Mouse (Mus musculus) lung, embryonic 16.5 days (tissue): Measurements from ENCODE around the gene Akt1s1. TPM values are rescaled to one million over a fixed set of nuclear protein-coding genes. Genes with fewer than 3 reads are reported as not detected.

Experiments used
- ATAC-seq: fragments of 200-750 bp; cut with Nextera tagmentation; 2 replicates; pipeline ENCODE4 v1.8.0; 2017; ENCODE audit warnings: low read depth, mild to moderate bottlenecking, moderate library complexity
- H3K27ac ChIP-seq: fragments of 300-500 bp; sonication (generic); 2 replicates; pipeline ENCODE4 v1.5.1; 2014; ENCODE audit warnings: mild to moderate bottlenecking, control low read depth, low read length
- H3K27me3 ChIP-seq: fragments of 300-500 bp; sonication (generic); 2 replicates; pipeline ENCODE4 v1.6.1; 2014; ENCODE audit warnings: low read depth, low read length, mixed read lengths; ENCODE audit not compliant: control insufficient read depth, insufficient read depth
- H3K36me3 ChIP-seq: fragments of 300-500 bp; sonication (generic); 2 replicates; pipeline ENCODE4 v1.6.1; 2014; ENCODE audit warnings: low read length; ENCODE audit not compliant: control insufficient read depth, insufficient read depth
- H3K4me1 ChIP-seq: fragments of 300-500 bp; sonication (generic); replicated peaks from 2 replicates; pipeline ENCODE4 v1.6.1; 2014; ENCODE audit warnings: low read length, mixed read lengths; ENCODE audit not compliant: control insufficient read depth, insufficient read depth
- H3K4me2 ChIP-seq: fragments of 300-500 bp; sonication (generic); 2 replicates; pipeline ENCODE4 v1.6.1; 2014; ENCODE audit warnings: low read depth, low read length, control low read depth
- H3K4me3 ChIP-seq: fragments of 300-500 bp; sonication (generic); 2 replicates; pipeline ENCODE4 v1.5.1; 2014; ENCODE audit warnings: mild to moderate bottlenecking, low read length, control low read depth
- H3K9ac ChIP-seq: fragments of 300-500 bp; sonication (generic); 2 replicates; pipeline ENCODE4 v1.6.1; 2014; ENCODE audit warnings: low read length, control low read depth
- H3K9me3 ChIP-seq: fragments of 300-500 bp; sonication (generic); 2 replicates; pipeline ENCODE4 v1.6.1; 2016; ENCODE audit warnings: low read length; ENCODE audit not compliant: control insufficient read depth
- WGBS: fragments of 180-500 bp; shearing (Covaris S2); extraction: QIAGEN DNeasy Blood & Tissue Kit; methylation state at CpG from one replicate; pipeline ENCODE4 v1.1.7; 2014; 5-methylcytosine and 5-hydroxymethylcytosine counted together
- polyA plus RNA-seq: library from polyadenylated mRNA; unstranded; fragments of >200 nt; fragmentation: Nextera tagmentation; extraction: Ambion mirVana; gene quantifications from 2 replicates; pipeline ENCODE4 v1.2.1, GENCODE M21; 2015

Gene Akt1s1
- polyA plus RNA-seq, 1 experiment from 2014 or later = 95.6 TPM

GRCm38 (mm10) chr7:44838073-44838472, 10.7 kb upstream of the Akt1s1 start:
- H3K9me3 ChIP-seq = no peaks in the 10 kb centered on the region
- H3K4me2 ChIP-seq = no peak overlapping the region
- peaks cover 18% of the 10 kb centered on the region for H3K4me1 ChIP-seq
- H3K27ac ChIP-seq = no peak overlapping the region
- H3K4me3 ChIP-seq = no peak overlapping the region
- peaks cover 12% of the 10 kb centered on the region for H3K27me3 ChIP-seq
- 87% methylated on average over 6 of the region's 6 CpGs for WGBS
- H3K36me3 ChIP-seq = peaks cover 15% of the 10 kb centered on the region
- ATAC-seq = no peak
- H3K9ac ChIP-seq = no peak overlapping the region

- Histone ChIP-seq H3K9me3 (no peaks in the 10 kb centered on the region), H3K4me2 (peak overlapping the region; percentile 67), H3K4me1 (peaks cover 17% of the 10 kb centered on the region), H3K27me3 (peaks cover 12% of the 10 kb centered on the region), H3K9ac (peak overlapping the region; percentile 62), H3K36me3 (peaks cover 24% of the 10 kb centered on the region), H3K27ac (no peak overlapping the region), H3K4me3 (peak overlapping the region; percentile 40; the same call in 1 of the 2 replicates)
- 30% methylated on average over 11 of the region's 11 CpGs for WGBS
- ATAC-seq = no peak
Observed at GRCm38 (mm10) chr7:44839171-44839490, 9.7 kb upstream of the Akt1s1 start.

GRCm38 (mm10) chr7:44839491-44840191, 9.2 kb upstream of the Akt1s1 start:
- Histone ChIP-seq H3K4me2 (peak overlapping the region; percentile 67), H3K9ac (peak overlapping the region; percentile 62), H3K4me3 (peak overlapping the region; percentile 40), H3K27ac (no peak overlapping the region), H3K36me3 (peaks cover 29% of the 10 kb centered on the region), H3K27me3 (peaks cover 12% of the 10 kb centered on the region), H3K9me3 (no peaks in the 10 kb centered on the region), H3K4me1 (peaks cover 17% of the 10 kb centered on the region)
- WGBS = 3% methylated on average over 57 of the region's 58 CpGs
- ATAC-seq = peak; percentile 53

GRCm38 (mm10) chr7:44840426-44840825, 8.4 kb upstream of the Akt1s1 start:
- H3K36me3 ChIP-seq = peaks cover 37% of the 10 kb centered on the region

GRCm38 (mm10) chr7:44841825-44842463, 6.8 kb upstream of the Akt1s1 start:
- H3K9me3 ChIP-seq = no peaks in the 10 kb centered on the region
- ATAC-seq = no peak
- H3K4me1 ChIP-seq = peaks cover 13% of the 10 kb centered on the region
- H3K27ac ChIP-seq = no peak overlapping the region
- WGBS = 87% methylated on average over 8 of the region's 8 CpGs
- no peak overlapping the region for H3K4me3 ChIP-seq
- H3K27me3 ChIP-seq = peaks cover 12% of the 10 kb centered on the region
- peaks cover 48% of the 10 kb centered on the region for H3K36me3 ChIP-seq
- H3K4me2 ChIP-seq = no peak overlapping the region
- H3K9ac ChIP-seq = no peak overlapping the region

More at GRCm38 (mm10) chr7:44840426-44840825, 8.4 kb upstream of the Akt1s1 start:
- WGBS = 57% methylated on average over 14 of the region's 14 CpGs
- Histone ChIP-seq H3K9ac (no peak overlapping the region), H3K27ac (no peak overlapping the region), H3K27me3 (peaks cover 12% of the 10 kb centered on the region), H3K4me2 (peak overlapping the region; percentile 67; the same call in 1 of the 2 replicates), H3K9me3 (no peaks in the 10 kb centered on the region), H3K4me3 (no peak overlapping the region), H3K4me1 (peaks cover 17% of the 10 kb centered on the region)
- ATAC-seq = no peak

- H3K9ac ChIP-seq = no peak overlapping the region
- peaks cover 8% of the 10 kb centered on the region for H3K27me3 ChIP-seq
- H3K4me3 ChIP-seq = no peak overlapping the region
- H3K27ac ChIP-seq = no peak overlapping the region
- H3K9me3 ChIP-seq = no peaks in the 10 kb centered on the region
- H3K36me3 ChIP-seq = peaks cover 48% of the 10 kb centered on the region
- H3K4me1 ChIP-seq = peaks cover 11% of the 10 kb centered on the region
- no peak for ATAC-seq
- 94% methylated on average over 10 of the region's 10 CpGs for WGBS
- H3K4me2 ChIP-seq = no peak overlapping the region
Observed at GRCm38 (mm10) chr7:44845006-44845405, 3.8 kb upstream of the Akt1s1 start.

GRCm38 (mm10) chr7:44846804-44847203, 2.0 kb upstream of the Akt1s1 start:
- Histone ChIP-seq H3K36me3 (peaks cover 41% of the 10 kb centered on the region), H3K27ac (no peak overlapping the region), H3K9ac (no peak overlapping the region), H3K9me3 (no peaks in the 10 kb centered on the region), H3K4me1 (peaks cover 17% of the 10 kb centered on the region), H3K4me3 (no peak overlapping the region), H3K27me3 (no peaks in the 10 kb centered on the region), H3K4me2 (no peak overlapping the region)
- 86% methylated on average over 7 of the region's 7 CpGs for WGBS
- no peak for ATAC-seq

GRCm38 (mm10) chr7:44847772-44848171, 1.0 kb upstream of the Akt1s1 start:
- H3K9ac ChIP-seq = peak overlapping the region; percentile 96
- H3K4me3 ChIP-seq = peak overlapping the region; percentile 86
- H3K4me1 ChIP-seq = peaks cover 17% of the 10 kb centered on the region
- H3K36me3 ChIP-seq = peaks cover 36% of the 10 kb centered on the region
- H3K9me3 ChIP-seq = no peaks in the 10 kb centered on the region
- ATAC-seq = no peak
- H3K4me2 ChIP-seq = peak overlapping the region; percentile 82
- no peaks in the 10 kb centered on the region for H3K27me3 ChIP-seq
- WGBS = 68% methylated on average over 5 of the region's 5 CpGs
- H3K27ac ChIP-seq = peak overlapping the region; percentile 99; the same call in 1 of the 2 replicates

GRCm38 (mm10) chr7:44849416-44850111, 773 bp downstream of the Akt1s1 start:
- H3K27ac ChIP-seq = peak overlapping the region; percentile 99
- peaks cover 24% of the 10 kb centered on the region for H3K36me3 ChIP-seq
- H3K9me3 ChIP-seq = no peaks in the 10 kb centered on the region
- H3K4me1 ChIP-seq = peaks cover 27% of the 10 kb centered on the region
- peak overlapping the region; percentile 86 for H3K4me3 ChIP-seq
- peak overlapping the region; percentile 96 for H3K9ac ChIP-seq
- ATAC-seq = peak; percentile 72
- H3K27me3 ChIP-seq = no peaks in the 10 kb centered on the region
- WGBS = 0% methylated on average over 41 of the region's 41 CpGs
- peak overlapping the region; percentile 69 for H3K4me2 ChIP-seq
